Mouse (Mus musculus) megakaryocyte, embryonic 14.5 days (primary cell): ENCODE results near the gene Ccdc110. TPM values are rescaled to one million over a fixed set of nuclear protein-coding genes. Genes with fewer than 3 reads are reported as not detected.
A peak's percentile ranks its signal among the peaks of the same experiment; 100 is the strongest.

Source experiments
- H3K27me3 ChIP-seq: replicated peaks from 2 replicates; pipeline ENCODE3; 2012; ENCODE audit warnings: inconsistent platforms
- H3K36me3 ChIP-seq: replicated peaks from 2 replicates; pipeline ENCODE3; 2012; ENCODE audit warnings: low read length, inconsistent platforms, mixed read lengths
- H3K4me1 ChIP-seq: 2 replicates; pipeline ENCODE4 v1.6.1; 2012; ENCODE audit warnings: inconsistent platforms
- H3K4me3 ChIP-seq: replicated peaks from 2 replicates; pipeline ENCODE3; 2012; ENCODE audit warnings: moderate library complexity, mild to moderate bottlenecking, inconsistent platforms
- H3K9me3 ChIP-seq: 2 replicates; pipeline ENCODE4 v1.6.1; 2012; ENCODE audit warnings: inconsistent platforms
- FLI1 ChIP-seq: IDR thresholded peaks from 2 replicates; pipeline ENCODE4 v1.6.1; 2012; ENCODE audit warnings: low read length, inconsistent platforms, mixed read lengths
- GATA1 ChIP-seq: IDR thresholded peaks from 3 replicates; pipeline ENCODE4 v1.6.1; 2012; ENCODE audit warnings: mixed read lengths, low read length, inconsistent platforms, borderline replicate concordance
- polyA plus RNA-seq: library from polyadenylated mRNA; stranded (reverse); fragments of >175 nt; gene quantifications from 2 replicates; pipeline ENCODE4 v1.2.3, GENCODE M21; 2012; ENCODE audit warnings: low replicate concordance; ENCODE audit not compliant: insufficient read depth

Ccdc110 gene
- polyA plus RNA-seq, 1 experiment = not detected

DNA sequence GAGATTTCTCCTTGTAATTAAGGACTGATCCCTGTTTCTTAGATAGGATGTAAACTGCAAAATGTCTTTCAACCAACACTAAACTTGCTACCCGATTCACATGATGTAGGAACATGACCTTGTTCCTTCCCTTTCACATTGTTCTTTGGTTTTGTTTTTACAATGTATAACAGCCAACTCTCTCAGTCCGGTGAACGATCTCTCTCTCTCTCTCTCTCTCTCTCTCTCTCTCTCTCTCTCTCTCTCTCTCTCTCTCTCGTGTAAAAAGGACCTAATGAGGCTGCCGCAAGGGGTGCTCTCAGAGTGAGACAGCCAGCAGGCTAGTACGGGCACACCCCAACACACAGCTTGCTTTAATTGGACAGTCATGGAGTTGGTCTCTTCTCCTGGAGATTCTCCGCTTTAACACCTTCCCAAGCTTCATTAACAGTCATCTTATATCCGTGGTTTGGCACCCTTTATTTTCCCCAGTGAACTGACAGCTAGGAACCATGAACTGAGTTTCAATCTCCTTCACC is 39.6 kb downstream of the Ccdc110 start:
- TF ChIP-seq GATA1 = no peak
- no peak for TF ChIP-seq FLI1
- Histone ChIP-seq H3K4me3 (peak overlapping the region; percentile 48), H3K36me3 (peaks cover 40% of the 10 kb centered on the region), H3K4me1 (peaks cover 34% of the 10 kb centered on the region), H3K9me3 (peaks cover 12% of the 10 kb centered on the region), H3K27me3 (no peaks in the 10 kb centered on the region)

DNA sequence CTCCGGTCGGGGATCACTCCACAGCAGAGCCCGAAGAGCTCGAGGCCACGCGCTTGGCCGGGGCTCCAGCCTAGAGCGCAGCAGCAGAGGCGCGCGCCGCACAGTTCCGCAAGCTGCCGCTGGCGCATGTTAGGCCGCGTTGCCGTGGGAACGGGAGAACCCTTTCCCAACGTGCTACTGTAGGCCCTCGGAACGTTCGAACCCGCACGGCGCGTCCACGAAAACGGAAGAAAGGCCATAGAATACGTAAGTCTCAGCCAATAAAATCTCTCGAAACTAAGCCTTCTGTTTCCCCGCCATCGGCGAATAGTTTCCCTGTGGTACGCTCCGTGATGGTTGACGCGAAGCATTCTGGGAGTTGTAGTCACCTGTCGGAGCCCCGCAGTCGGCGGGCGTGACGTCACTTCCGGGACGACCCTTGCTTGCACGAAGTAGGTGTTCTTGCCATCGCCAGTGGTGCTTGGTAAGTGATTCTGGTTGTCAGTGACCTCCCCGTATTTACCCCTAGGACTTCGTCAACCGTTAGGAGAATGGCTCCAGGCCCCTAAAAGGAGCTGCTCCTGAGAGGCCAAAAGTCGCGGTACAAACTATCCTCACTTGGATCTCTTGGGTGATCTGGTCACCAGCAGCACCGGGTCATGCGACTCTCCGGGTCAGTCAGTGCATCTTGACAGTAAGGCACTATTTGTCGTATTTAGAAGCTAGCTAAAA is 40.9 kb downstream of the Ccdc110 start, which contains the start of the genes 1700029J07Rik and Ufsp2:
TSS of gene 1700029J07Rik (minus strand) at position 127 of the 711 bp plus-strand sequence.
TSS of gene Ufsp2 (plus strand) at position 403 of the 711 bp plus-strand sequence.
- Histone ChIP-seq H3K9me3 (peaks cover 12% of the 10 kb centered on the region), H3K27me3 (no peaks in the 10 kb centered on the region), H3K4me3 (peak within 1 kb of the TSS; percentile 97), H3K4me1 (peaks cover 35% of the 10 kb centered on the region), H3K36me3 (peaks cover 52% of the 10 kb centered on the region)
- TF ChIP-seq GATA1 (no peak), FLI1 (peak; percentile 87)

DNA sequence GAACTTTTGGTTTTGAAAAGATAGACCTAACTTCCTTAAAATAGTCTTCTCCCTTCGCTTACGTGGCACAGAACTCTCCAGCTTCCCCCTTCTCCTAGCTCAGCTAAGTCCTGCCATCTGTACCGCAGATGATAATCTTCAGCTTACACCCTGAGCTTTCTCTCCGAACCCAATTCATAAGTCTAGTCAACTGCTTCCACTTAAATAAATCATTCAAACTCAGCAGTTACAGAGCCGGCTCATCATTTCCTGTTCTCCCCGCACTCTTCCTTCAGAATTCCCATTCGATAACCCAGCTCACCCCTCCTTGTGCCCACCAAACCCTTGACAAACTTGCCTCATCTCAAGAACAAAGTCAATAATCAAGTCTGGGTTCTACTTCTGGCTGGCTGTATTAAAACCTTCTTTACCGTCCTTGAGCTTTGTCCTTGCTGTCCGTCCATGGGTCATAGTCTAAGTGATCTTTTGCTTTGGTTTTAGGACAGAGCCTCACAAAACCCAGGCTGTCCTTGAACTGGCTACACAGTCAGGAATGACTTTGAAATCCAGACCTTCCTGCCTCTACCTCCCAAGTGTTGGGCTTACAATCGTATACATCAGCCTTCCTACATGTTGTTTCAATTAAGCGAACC is 41.5 kb downstream of the Ccdc110 start:
- Histone ChIP-seq H3K27me3 (no peaks in the 10 kb centered on the region), H3K4me3 (peak overlapping the region; percentile 97), H3K9me3 (peaks cover 10% of the 10 kb centered on the region), H3K36me3 (peaks cover 55% of the 10 kb centered on the region), H3K4me1 (peaks cover 35% of the 10 kb centered on the region)
- TF ChIP-seq GATA1 (no peak), FLI1 (no peak)

DNA sequence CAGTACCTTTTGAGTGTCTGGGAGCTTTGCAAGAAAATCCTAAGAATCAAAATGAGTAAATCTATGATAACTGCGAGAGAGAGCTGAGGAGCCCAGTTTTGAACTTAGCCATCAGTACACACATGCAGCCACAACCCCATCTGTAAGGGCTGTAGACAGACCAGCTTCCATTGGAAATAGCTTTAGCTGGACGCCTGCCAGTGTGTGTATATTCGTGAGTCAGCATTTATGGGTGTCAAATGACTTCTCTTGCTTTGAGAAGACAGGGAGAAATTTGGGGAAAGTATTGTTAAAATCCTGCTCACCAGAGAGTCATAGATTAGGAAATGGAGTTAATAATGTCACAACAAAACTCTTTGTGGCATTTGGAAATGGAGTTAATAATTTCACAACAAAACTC is 52.2 kb downstream of the Ccdc110 start:
- no peak overlapping the region for H3K4me3 ChIP-seq
- H3K4me1 ChIP-seq = peaks cover 34% of the 10 kb centered on the region
- no peaks in the 10 kb centered on the region for H3K27me3 ChIP-seq
- TF ChIP-seq FLI1 = no peak
- no peak for TF ChIP-seq GATA1
- peaks cover 85% of the 10 kb centered on the region for H3K36me3 ChIP-seq
- no peaks in the 10 kb centered on the region for H3K9me3 ChIP-seq

DNA sequence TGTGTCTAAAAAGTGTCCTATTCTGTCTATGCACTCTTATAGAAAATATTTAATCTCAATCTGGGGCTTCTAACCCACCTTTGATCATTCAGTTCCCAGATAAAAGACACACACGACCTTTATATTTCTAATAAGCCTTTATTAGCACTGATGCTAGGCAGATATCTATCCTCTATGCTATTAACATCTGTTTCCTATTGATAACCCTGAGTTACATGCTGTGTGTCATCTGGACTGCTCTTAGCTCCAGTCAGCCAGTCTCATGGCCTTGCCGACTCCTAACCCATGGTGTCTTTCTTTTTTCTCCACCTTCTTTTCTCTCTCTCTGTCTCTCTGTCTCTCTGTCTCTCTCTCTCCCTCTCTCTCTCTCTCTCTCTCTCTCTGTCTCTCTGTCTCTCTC is 53.8 kb downstream of the Ccdc110 start:
- no peak overlapping the region for H3K4me3 ChIP-seq
- H3K9me3 ChIP-seq = no peaks in the 10 kb centered on the region
- H3K4me1 ChIP-seq = peaks cover 35% of the 10 kb centered on the region
- TF ChIP-seq GATA1 (no peak), FLI1 (no peak)
- H3K36me3 ChIP-seq = peaks cover 80% of the 10 kb centered on the region
- no peaks in the 10 kb centered on the region for H3K27me3 ChIP-seq

DNA sequence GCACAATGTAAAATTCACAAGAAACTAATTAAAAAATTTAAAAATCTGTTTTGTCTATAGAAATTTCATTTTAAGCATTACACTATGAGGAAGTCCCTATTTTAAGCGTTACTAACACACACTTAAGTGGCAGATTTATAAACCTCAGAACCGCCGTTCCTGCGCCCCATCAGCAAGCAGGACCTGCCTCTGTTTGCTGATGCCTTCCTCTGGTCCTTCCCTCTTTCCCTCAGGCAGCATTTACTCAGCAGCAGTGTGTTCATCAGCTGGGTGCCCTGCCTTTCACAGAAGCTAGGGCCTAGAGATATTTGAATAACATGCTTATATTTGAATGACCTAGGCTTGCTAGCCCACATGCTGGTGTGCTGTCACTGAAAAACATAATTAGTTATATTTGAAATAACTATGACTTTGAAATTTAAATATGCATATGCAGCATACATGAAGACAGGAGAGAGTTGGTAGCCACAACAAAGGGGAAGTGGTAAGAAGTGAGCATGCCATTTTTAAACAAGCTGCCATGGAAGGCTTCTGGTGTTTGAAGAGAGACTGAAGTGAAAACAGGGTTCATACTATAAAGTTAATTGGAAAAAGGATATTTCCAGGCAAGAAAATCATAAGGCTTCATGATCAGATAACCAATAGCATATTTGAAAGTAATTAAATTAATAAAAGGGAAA is 56.4 kb downstream of the Ccdc110 start:
- Histone ChIP-seq H3K27me3 (no peaks in the 10 kb centered on the region), H3K9me3 (no peaks in the 10 kb centered on the region), H3K36me3 (peaks cover 75% of the 10 kb centered on the region), H3K4me3 (peak overlapping the region; percentile 53), H3K4me1 (peaks cover 43% of the 10 kb centered on the region)
- TF ChIP-seq GATA1 (no peak), FLI1 (no peak)

Other genes with a start within 250 kb of the Ccdc110 start
- not detected in 2 replicates for gene Pdlim3, start 49.2 kb upstream of the Ccdc110 start, polyA plus RNA-seq
- gene 1700029J07Rik, start 40.6 kb downstream of the Ccdc110 start, polyA plus RNA-seq = 0.75 TPM in 1 of 2 replicates, not detected in the other
- 2.5 TPM in 1 of 2 replicates, not detected in the other for gene Ufsp2, start 40.9 kb downstream of the Ccdc110 start, polyA plus RNA-seq
- 0.11 TPM in 1 of 2 replicates, not detected in the other for gene Lrp2bp, start 64.7 kb downstream of the Ccdc110 start, polyA plus RNA-seq
- gene Ankrd37, start 71.1 kb downstream of the Ccdc110 start, polyA plus RNA-seq = 3.6 and 5.2 TPM in 2 replicates
- 0.76 TPM in 1 of 2 replicates, not detected in the other for gene Cfap97, start 217.2 kb downstream of the Ccdc110 start, polyA plus RNA-seq
- gene Snx25, start 217.5 kb downstream of the Ccdc110 start, polyA plus RNA-seq = 15.4 and 16.6 TPM in 2 replicates